Mouse (Mus musculus) hindbrain, embryonic 15.5 days (tissue): ENCODE measurements at regions not wholly inside any gene's neighbourhood (a gene's known extent, or its start where the extent isn't known, plus 50 kb on each side); places are given as distances from the start of the nearest gene placed in this dataset.

Source experiments
- ATAC-seq: fragments of 200-750 bp; cut with Nextera tagmentation; 2 replicates; pipeline ENCODE4 v1.8.0; 2017; ENCODE audit warnings: low read depth, moderate number of reproducible peaks, moderate TSS enrichment; ENCODE audit not compliant: low FRiP score
- H3K27ac ChIP-seq: fragments of 300-500 bp; sonication (generic); replicated peaks from 2 replicates; pipeline ENCODE4 v1.5.1; 2015; ENCODE audit warnings: mild to moderate bottlenecking, inconsistent platforms
- H3K27me3 ChIP-seq: fragments of 300-500 bp; sonication (generic); 2 replicates; pipeline ENCODE4 v1.6.1; 2015; ENCODE audit warnings: control low read depth, inconsistent platforms
- H3K36me3 ChIP-seq: fragments of 300-500 bp; sonication (generic); 2 replicates; pipeline ENCODE4 v1.6.1; 2015; ENCODE audit warnings: control low read depth, inconsistent platforms
- H3K4me1 ChIP-seq: fragments of 300-500 bp; sonication (generic); replicated peaks from 2 replicates; pipeline ENCODE4 v1.6.1; 2015; ENCODE audit warnings: control low read depth, inconsistent platforms
- H3K4me2 ChIP-seq: fragments of 300-500 bp; sonication (generic); 2 replicates; pipeline ENCODE4 v1.6.1; 2015; ENCODE audit warnings: moderate library complexity, mild to moderate bottlenecking, inconsistent platforms
- H3K4me3 ChIP-seq: fragments of 300-500 bp; sonication (generic); 2 replicates; pipeline ENCODE4 v1.5.1; 2015; ENCODE audit warnings: mild to moderate bottlenecking, inconsistent platforms
- H3K9ac ChIP-seq: fragments of 300-500 bp; sonication (generic); 2 replicates; pipeline ENCODE4 v1.6.1; 2015; ENCODE audit warnings: inconsistent platforms
- H3K9me3 ChIP-seq: fragments of 300-500 bp; sonication (generic); 2 replicates; pipeline ENCODE4 v1.6.1; 2016; ENCODE audit warnings: control low read depth, inconsistent platforms
- WGBS: fragments of 180-500 bp; shearing (Covaris S2); methylation state at CpG from one replicate; pipeline ENCODE4 v1.1.7; 2015; 5-methylcytosine and 5-hydroxymethylcytosine counted together

- H3K9me3 ChIP-seq: no peaks in the 10 kb centered on the region
- no peak for ATAC-seq
- no peak overlapping the region for H3K4me3 ChIP-seq
- WGBS: 74% methylated on average over 6 of the region's 6 CpGs
- H3K27me3 ChIP-seq: no peaks in the 10 kb centered on the region
- H3K4me2 ChIP-seq: no peak overlapping the region
- no peaks in the 10 kb centered on the region for H3K36me3 ChIP-seq
- H3K27ac ChIP-seq: no peak overlapping the region
- no peak overlapping the region for H3K9ac ChIP-seq
- peaks cover 18% of the 10 kb centered on the region for H3K4me1 ChIP-seq
Observed at GRCm38 (mm10) chr10:37079535-37079934, 59.2 kb downstream of the Marcks start.

GRCm38 (mm10) chr10:37078439-37078838 lies 60.3 kb downstream of the Marcks start:
- no peaks in the 10 kb centered on the region for H3K9me3 ChIP-seq
- H3K36me3 ChIP-seq: no peaks in the 10 kb centered on the region
- H3K4me1 ChIP-seq: peaks cover 19% of the 10 kb centered on the region
- H3K27me3 ChIP-seq: no peaks in the 10 kb centered on the region
- H3K4me2 ChIP-seq: no peak overlapping the region
- ATAC-seq: peak; percentile 80
- peak overlapping the region; percentile 47 for H3K27ac ChIP-seq
- WGBS: 13% methylated on average over 5 of the region's 5 CpGs
- no peak overlapping the region for H3K9ac ChIP-seq
- no peak overlapping the region for H3K4me3 ChIP-seq

GRCm38 (mm10) chr10:37077741-37078140 lies 61.0 kb downstream of the Marcks start:
- WGBS: 88% methylated on average over 2 of the region's 2 CpGs
- Histone ChIP-seq H3K4me1 (peaks cover 25% of the 10 kb centered on the region), H3K4me3 (no peak overlapping the region), H3K27ac (peak overlapping the region; percentile 47), H3K9me3 (no peaks in the 10 kb centered on the region), H3K27me3 (no peaks in the 10 kb centered on the region), H3K9ac (no peak overlapping the region), H3K4me2 (no peak overlapping the region), H3K36me3 (no peaks in the 10 kb centered on the region)
- no peak for ATAC-seq

GRCm38 (mm10) chr10:37072834-37073233 lies 65.9 kb downstream of the Marcks start:
- Histone ChIP-seq H3K4me2 (no peak overlapping the region), H3K9me3 (no peaks in the 10 kb centered on the region), H3K4me1 (peaks cover 11% of the 10 kb centered on the region; the same call in 1 of the 2 replicates), H3K9ac (no peak overlapping the region), H3K4me3 (no peak overlapping the region), H3K36me3 (no peaks in the 10 kb centered on the region), H3K27ac (peak overlapping the region; percentile 27; the same call in 1 of the 2 replicates), H3K27me3 (no peaks in the 10 kb centered on the region)
- ATAC-seq: peak; percentile 81
- WGBS: 10% methylated on average over 5 of the region's 5 CpGs

- 96% methylated on average over 5 of the region's 5 CpGs for WGBS
- no peak for ATAC-seq
Observed at GRCm38 (mm10) chr10:37072061-37072460, 66.7 kb downstream of the Marcks start.

GRCm38 (mm10) chr10:37071420-37071819 lies 67.3 kb downstream of the Marcks start:
- H3K9ac ChIP-seq: no peak overlapping the region
- H3K4me1 ChIP-seq: peaks cover 7% of the 10 kb centered on the region; the same call in 1 of the 2 replicates
- H3K27me3 ChIP-seq: no peaks in the 10 kb centered on the region
- no peaks in the 10 kb centered on the region for H3K36me3 ChIP-seq
- no peak overlapping the region for H3K4me3 ChIP-seq
- no peaks in the 10 kb centered on the region for H3K9me3 ChIP-seq
- H3K27ac ChIP-seq: no peak overlapping the region
- no peak for ATAC-seq
- WGBS: 87% methylated on average over 2 of the region's 2 CpGs
- H3K4me2 ChIP-seq: no peak overlapping the region

More at GRCm38 (mm10) chr10:37072061-37072460, 66.7 kb downstream of the Marcks start:
- H3K4me3 ChIP-seq: no peak overlapping the region
- no peak overlapping the region for H3K4me2 ChIP-seq
- H3K27me3 ChIP-seq: no peaks in the 10 kb centered on the region
- H3K9ac ChIP-seq: no peak overlapping the region
- no peak overlapping the region for H3K27ac ChIP-seq
- H3K4me1 ChIP-seq: peaks cover 7% of the 10 kb centered on the region; the same call in 1 of the 2 replicates
- no peaks in the 10 kb centered on the region for H3K9me3 ChIP-seq
- no peaks in the 10 kb centered on the region for H3K36me3 ChIP-seq
